Mouse (Mus musculus): ENCODE results near the gene Aim2. TPM values are rescaled to one million over a fixed set of nuclear protein-coding genes. Genes with fewer than 3 reads are reported as not detected.

Gene Aim2
- total RNA-seq, 2 experiments from 2014 or later, result 1.2 to 1.4 TPM

GRCm38 (mm10) chr1:173377380-173378112, 26.9 kb downstream of the Aim2 start:
- peak; percentile 38 to 52 for DNase-seq
- intact Hi-C loops (cut with DNase I), result loop anchor here (2.0 kb wide), 2 partner anchors 39 to 53 kb away; no protein-coding TSS in a partner anchor

DNA sequence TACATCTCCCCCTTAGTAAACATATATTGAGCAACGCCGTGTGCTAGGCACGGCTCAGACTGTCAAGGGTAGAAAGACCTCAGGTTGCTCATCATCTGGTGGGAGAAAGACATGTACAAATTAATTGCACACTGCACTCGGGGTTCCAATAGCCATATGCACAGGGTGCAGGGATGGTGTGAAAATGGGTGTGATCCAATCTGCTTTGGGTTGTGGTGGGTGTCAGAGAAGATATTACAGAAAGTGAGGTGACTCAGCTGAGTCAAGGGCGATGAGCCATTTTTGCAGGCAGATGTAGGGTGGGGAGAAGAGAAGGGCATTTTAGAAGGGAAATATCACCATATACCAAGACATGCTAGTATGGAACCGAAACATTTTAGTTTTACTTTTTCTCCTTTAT, 30.8 kb downstream of the Aim2 start:
- no peak for DNase-seq
- intact Hi-C loops (cut with DNase I), result no loop called here

GRCm38 (mm10) chr1:173389431-173389830, 38.8 kb downstream of the Aim2 start:
- DNase-seq, result no peak
- intact Hi-C loops (cut with DNase I), result no loop called here

GRCm38 (mm10) chr1:173389901-173390401, 39.3 kb downstream of the Aim2 start:
- intact Hi-C loops (cut with DNase I), result loop anchor here (10.0 kb wide), 1 partner anchor 775 kb away; no protein-coding TSS in a partner anchor
- DNase-seq, result no peak

GRCm38 (mm10) chr1:173391754-173392153, 41.1 kb downstream of the Aim2 start:
- intact Hi-C loops (cut with DNase I), result loop anchor here (10.0 kb wide), 1 partner anchor 777 kb away; no protein-coding TSS in a partner anchor

GRCm38 (mm10) chr1:173398323-173398970, 47.8 kb downstream of the Aim2 start:
- intact Hi-C loops (cut with DNase I), result loop anchor here (1.0 to 10.0 kb wide), 5 partner anchors 59 to 1071 kb away; partner anchors contain the start of gene Kcnj9
- DNase-seq, result peak; percentile 67 to 80

More at GRCm38 (mm10) chr1:173391754-173392153, 41.1 kb downstream of the Aim2 start:
- no peak for DNase-seq

GRCm38 (mm10) chr1:173404696-173405309, 54.1 kb downstream of the Aim2 start:
- intact Hi-C loops (cut with DNase I), result no loop called here
- no peak for DNase-seq

DNA sequence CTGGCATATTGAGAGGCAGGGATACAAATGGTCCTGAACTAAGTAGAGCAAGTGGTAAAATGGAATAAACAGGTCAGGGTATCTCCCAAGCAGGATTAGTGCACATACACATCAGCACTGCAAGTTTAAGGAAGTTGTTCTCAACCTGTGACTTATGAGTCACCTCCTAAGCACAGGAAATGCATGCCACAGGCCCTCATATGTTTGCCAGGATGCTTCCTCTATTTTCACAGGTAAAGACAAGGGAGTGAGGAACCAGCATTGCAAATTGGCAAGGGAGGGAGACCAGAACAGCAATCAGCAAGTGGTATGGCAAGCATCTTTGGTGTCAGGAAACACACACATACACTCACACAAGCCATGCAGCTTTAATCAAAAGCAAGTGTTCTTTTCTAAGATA, 58.4 kb downstream of the Aim2 start:
- DNase-seq, result no peak
- intact Hi-C loops (cut with DNase I), result no loop called here

DNA sequence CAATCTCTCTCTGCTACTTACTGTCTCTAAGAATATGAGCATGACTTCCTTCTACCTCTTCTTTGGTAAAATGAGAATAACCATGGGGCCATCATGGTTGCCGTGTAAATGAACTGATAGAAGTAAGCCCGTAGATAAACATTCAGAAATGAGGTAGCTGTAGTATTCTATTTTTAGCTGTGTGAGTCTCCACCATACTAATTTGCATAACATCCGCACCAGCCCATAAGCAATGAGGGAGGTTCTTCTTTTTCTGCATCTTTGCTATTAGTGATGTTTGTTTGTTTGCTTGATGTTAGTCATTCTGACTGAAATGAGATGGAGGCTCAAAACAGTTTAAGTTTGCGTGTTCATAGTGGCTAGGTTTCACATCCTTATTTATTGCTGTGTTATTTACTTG, 61.2 kb downstream of the Aim2 start:
- intact Hi-C loops (cut with DNase I), result no loop called here
- DNase-seq, result no peak

DNA sequence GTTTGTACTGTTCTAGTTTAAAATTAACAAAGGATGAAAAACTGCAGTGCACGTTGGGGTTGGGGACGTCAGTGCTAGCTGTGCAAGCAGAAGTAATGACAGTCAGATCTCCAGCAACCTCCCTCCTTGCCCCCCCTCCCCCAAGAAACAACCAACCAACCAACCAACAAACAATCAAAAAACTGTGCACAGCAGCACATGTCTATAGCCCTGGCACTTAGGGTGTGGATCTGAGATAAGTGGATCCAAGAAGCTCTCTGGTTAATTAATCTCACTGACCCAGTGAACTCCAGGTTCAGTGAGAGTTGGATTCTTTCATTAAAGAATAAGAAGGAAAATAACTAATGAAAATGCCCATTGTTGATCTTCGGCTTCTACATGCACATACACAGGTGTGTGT, 64.0 kb downstream of the Aim2 start:
- intact Hi-C loops (cut with DNase I), result no loop called here
- DNase-seq, result no peak

DNA sequence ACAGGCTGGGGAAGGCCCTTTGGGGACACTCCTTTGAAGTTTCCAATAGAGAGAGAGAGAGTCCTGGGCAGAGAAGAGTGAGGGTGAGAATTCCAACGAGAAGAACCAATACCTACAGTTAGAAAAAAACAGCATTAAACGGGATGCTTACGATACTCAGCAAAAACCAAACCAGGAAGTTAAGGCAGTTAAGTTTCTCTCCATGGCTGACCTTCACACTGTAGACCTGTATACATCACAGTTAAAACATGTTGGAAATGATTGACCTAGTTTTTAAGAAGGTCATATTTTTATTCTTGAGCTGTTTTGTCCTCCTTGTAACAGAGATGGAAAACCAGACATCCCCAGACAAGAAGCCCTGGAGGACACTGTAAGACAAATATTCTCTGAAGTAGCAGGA, 67.8 kb downstream of the Aim2 start:
- no peak for DNase-seq
- intact Hi-C loops (cut with DNase I), result no loop called here

DNA sequence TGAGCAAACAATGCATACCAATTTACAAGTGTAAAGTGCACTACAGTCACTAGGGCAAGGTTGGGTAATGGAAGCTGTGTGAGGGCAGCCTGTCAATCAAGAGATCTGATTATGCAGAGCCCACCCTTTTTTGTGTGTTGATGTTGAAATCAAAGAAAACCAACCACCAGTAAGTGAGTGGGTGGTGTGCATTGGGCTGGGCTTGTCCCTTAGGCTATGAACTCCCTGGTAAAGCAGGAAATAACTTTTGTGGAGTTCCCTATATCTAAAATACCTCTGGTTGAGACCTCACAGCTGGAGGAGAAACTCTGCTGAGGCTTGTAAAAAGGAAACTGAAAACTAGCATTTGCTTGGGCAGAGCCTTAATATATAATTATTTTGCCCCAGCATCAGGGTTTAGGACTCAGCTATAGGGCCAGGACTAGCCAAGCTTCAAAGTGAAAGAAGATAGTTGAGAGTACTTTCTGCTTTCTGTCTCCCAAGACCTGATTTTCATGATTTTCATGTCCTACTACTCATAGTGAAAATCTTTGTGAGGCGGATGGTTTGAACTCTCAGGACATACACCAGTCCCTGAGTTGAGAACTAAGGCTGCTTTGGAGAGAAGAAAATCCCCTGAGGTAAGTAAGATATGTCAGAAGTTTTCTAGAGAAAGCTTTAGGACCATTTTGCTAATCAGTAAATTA, 68.4 kb downstream of the Aim2 start:
- no peak for DNase-seq
- intact Hi-C loops (cut with DNase I), result no loop called here

DNA sequence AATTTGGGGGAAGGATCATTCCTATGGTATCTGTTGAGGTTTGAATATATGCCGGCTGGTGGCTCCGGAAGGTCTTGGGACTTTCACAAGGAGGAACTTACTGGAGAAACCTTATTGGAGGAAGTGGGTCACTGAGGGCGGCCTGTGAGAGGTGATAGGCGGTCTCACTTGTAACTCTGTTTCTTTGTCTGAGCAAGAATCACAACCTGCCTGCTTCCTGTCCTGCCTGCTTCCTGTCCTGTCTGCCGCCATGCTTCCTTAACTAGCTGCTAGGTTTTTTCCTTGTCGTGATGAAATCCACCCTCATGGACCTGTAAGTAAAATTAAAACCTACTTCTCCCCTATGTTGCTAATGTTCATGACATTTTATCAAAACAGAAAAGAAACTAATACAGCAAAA, 69.7 kb downstream of the Aim2 start:
- DNase-seq, result peak; percentile 12 to 22
- intact Hi-C loops (cut with DNase I), result no loop called here

DNA sequence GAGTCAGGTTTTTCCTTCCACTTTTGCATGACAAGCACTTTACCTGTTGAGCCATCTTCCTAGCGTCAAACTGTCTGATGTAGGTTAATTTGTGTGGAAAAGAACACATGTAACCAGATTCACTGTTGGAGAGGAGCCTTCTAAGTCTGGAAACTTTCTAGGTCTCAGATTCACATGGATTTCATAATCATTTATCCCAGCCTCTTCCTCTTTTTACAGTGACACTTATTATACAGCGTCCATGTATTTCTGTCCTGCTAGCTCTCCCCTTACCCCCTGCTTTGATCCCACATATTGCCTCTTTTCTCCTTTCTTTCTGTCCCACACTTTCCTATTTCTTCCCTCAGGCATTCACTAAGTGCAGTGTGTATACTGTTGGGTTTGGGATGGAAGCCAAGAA, 75.7 kb downstream of the Aim2 start:
- intact Hi-C loops (cut with DNase I), result no loop called here
- DNase-seq, result no peak

- intact Hi-C loops (cut with DNase I), result no loop called here
- no peak for DNase-seq
Measured at GRCm38 (mm10) chr1:173427385-173427784, 76.7 kb downstream of the Aim2 start.

DNA sequence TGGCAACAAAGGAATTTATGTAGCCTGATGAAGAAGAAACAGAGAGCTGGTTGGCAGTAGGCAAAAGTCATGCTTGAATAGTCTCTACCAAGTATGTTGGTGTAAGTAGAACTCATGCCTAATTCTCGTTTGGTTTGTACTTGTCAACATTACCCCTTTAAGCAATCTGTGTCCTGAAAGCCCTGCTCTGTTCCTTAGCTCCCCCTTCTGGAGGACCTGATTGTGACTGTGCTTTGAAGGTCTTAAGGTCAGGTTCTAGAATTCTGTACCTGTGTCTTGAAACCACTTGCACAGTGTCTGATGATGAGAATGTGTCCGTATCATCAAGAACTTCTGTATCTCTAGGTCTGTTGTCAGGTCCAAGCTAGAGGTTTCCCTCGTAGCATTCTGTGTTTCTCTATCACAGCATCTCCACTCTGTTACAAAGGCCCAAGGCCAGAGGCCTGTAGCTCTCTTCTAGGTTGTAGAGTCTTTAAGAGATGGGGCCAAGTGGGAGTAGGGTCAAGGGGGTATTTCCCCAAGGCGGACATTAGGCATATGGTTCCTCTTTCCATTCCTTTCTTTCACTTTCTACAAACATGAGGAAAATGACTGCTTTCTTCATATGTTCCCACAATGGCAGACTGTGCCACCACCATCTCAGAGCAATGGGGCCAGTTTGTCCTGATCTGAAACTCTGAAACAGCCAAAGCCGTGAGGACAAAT, 79.5 kb downstream of the Aim2 start:
- intact Hi-C loops (cut with DNase I), result no loop called here

DNA sequence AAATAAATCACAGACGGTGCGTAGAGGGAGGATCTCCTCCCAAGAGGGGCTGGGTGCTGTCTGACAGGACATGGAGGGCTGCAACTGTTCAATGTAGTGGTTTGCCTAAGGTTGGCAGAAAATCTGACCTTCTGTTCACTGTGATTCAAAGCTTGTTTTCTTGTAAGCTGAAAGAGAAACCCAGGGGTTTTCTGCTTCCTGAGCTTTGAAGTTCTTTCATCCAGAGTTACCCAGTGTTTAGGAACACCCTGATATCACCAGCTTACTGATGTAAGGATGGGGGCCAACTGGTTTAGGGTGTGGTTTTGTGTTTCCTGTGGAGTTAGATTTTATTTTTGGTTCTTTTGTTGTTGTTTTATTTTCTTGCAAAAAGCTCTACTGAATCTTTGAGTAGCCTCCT, 81.7 kb downstream of the Aim2 start:
- intact Hi-C loops (cut with DNase I), result no loop called here
- no peak for DNase-seq

More for the DNA sequence above, 79.5 kb downstream of the Aim2 start:
- DNase-seq, result no peak

GRCm38 (mm10) chr1:173437161-173437953, 86.7 kb downstream of the Aim2 start:
- no peak for DNase-seq
- intact Hi-C loops (cut with DNase I), result no loop called here

GRCm38 (mm10) chr1:173440681-173441080, 90.0 kb downstream of the Aim2 start:
- intact Hi-C loops (cut with DNase I), result no loop called here
- DNase-seq, result no peak

Data from heart, postnatal 36 days (tissue).